9 mouse cellular contexts compared by ENCODE assay signal in genomic region chr7:46459200-46459599, GRCm38 (mm10).
DNase-seq lines count a peak whose midpoint lies in the region; ATAC-seq lines count a peak whose summit lies in the region.
"Had no signal": no experiment of that assay in that cellular context is flagged by ENCODE, and none has a peak within 500 bp of the region (broad histone marks: within the 10 kb centered on the region; RNA-seq: fewer than 3 reads in every experiment).

No protein-coding gene starts in this region.

- H3K9ac ChIP-seq in hindbrain, embryonic 16.5 days (ENCODE audit: low read depth, low read length): no peak overlapping the region
- H3K9ac ChIP-seq: liver, embryonic 14.5 days had no signal

- 57% methylated on average over 2 of the region's 2 CpGs for WGBS in hindbrain, embryonic 16.5 days

- peak overlapping the region; percentile 73 for H3K27ac ChIP-seq in hindbrain, embryonic 16.5 days (ENCODE audit: low read depth, low read length)
- H3K27ac ChIP-seq: liver, embryonic 14.5 days had no signal

- peak; percentile 55 for DNase-seq in retina, postnatal 1 day
- no peak for DNase-seq in retina, embryonic 14.5 days (ENCODE audit: low spot score)
- peak; percentile 87 to 89 for DNase-seq in cerebellum, postnatal 14 days
- no peak for DNase-seq in urinary bladder, postnatal 25 days (ENCODE audit: low spot score)
- DNase-seq in frontal cortex, postnatal 14 days (ENCODE audit: low spot score in 2 of 2): no peak
- DNase-seq in layer of hippocampus, postnatal 25 days (ENCODE audit: extremely low spot score in 1 of 2, low spot score in 1 of 2): no peak
- DNase-seq: kidney, adult 18-20 months had no signal

- ATAC-seq in hindbrain, embryonic 16.5 days: peak; percentile 76

- no peaks in the 10 kb centered on the region for H3K9me3 ChIP-seq in hindbrain, embryonic 16.5 days (ENCODE audit: control insufficient read depth, low read length)

- H3K36me3 ChIP-seq in hindbrain, embryonic 16.5 days (ENCODE audit: control insufficient read depth, insufficient read depth, low read length): no peaks in the 10 kb centered on the region

- peaks cover 16% of the 10 kb centered on the region for H3K4me1 ChIP-seq in hindbrain, embryonic 16.5 days (ENCODE audit: control insufficient read depth, insufficient read depth, low read depth, low read length)

- no peaks in the 10 kb centered on the region for H3K27me3 ChIP-seq in hindbrain, embryonic 16.5 days (replicated peaks; ENCODE audit: control insufficient read depth, insufficient read depth, low read length)

- no peak overlapping the region for H3K4me2 ChIP-seq in hindbrain, embryonic 16.5 days (ENCODE audit: low read length)

- H3K4me3 ChIP-seq in hindbrain, embryonic 16.5 days (ENCODE audit: low read length): no peak overlapping the region

Comparison
In these comparisons a context has a peak if more than half of its experiments do, and no peak if none do; other contexts are left out.
1. DNase-seq: peak in retina, postnatal 1 day (single experiment) and cerebellum, postnatal 14 days (2 of 2); none in retina, embryonic 14.5 days (single experiment), urinary bladder, postnatal 25 days (single experiment), frontal cortex, postnatal 14 days (0 of 2) and layer of hippocampus, postnatal 25 days (0 of 2).